Mouse (Mus musculus) liver, embryonic 15.5 days (tissue): ENCODE measurements at regions not wholly inside any gene's neighbourhood (a gene's known extent, or its start where the extent isn't known, plus 50 kb on each side); places are given as distances from the start of the nearest gene placed in this dataset.
"Not testable (repeated sequence)": the region's sequence is repeated elsewhere in the genome, so short reads cannot be mapped to it uniquely, and the experiment has no call there.

Experiments
- ATAC-seq: fragments of 200-750 bp; cut with Nextera tagmentation; 2 replicates; pipeline ENCODE4 v1.8.0; 2017; ENCODE audit warnings: moderate number of reproducible peaks, mild to moderate bottlenecking, moderate library complexity; ENCODE audit not compliant: insufficient read depth
- H3K27ac ChIP-seq: fragments of 300-500 bp; sonication (generic); replicated peaks from 2 replicates; pipeline ENCODE4 v1.5.1; 2015; ENCODE audit warnings: mild to moderate bottlenecking, inconsistent platforms
- H3K27me3 ChIP-seq: fragments of 300-500 bp; sonication (generic); 2 replicates; pipeline ENCODE4 v1.6.1; 2015; ENCODE audit warnings: mild to moderate bottlenecking, inconsistent platforms
- H3K36me3 ChIP-seq: fragments of 300-500 bp; sonication (generic); replicated peaks from 2 replicates; pipeline ENCODE4 v1.6.1; 2015; ENCODE audit warnings: moderate library complexity, mild to moderate bottlenecking, inconsistent platforms
- H3K4me1 ChIP-seq: fragments of 300-500 bp; sonication (generic); replicated peaks from 2 replicates; pipeline ENCODE4 v1.6.1; 2015; ENCODE audit warnings: inconsistent platforms
- H3K4me2 ChIP-seq: fragments of 300-500 bp; sonication (generic); 2 replicates; pipeline ENCODE4 v1.6.1; 2015; ENCODE audit warnings: moderate library complexity, mild to moderate bottlenecking, inconsistent platforms
- H3K4me3 ChIP-seq: fragments of 300-500 bp; sonication (generic); replicated peaks from 2 replicates; pipeline ENCODE4 v1.5.1; 2015; ENCODE audit warnings: mild to moderate bottlenecking, inconsistent platforms
- H3K9ac ChIP-seq: fragments of 300-500 bp; sonication (generic); 2 replicates; pipeline ENCODE4 v1.6.1; 2015; ENCODE audit warnings: moderate library complexity, mild to moderate bottlenecking, inconsistent platforms
- H3K9me3 ChIP-seq: fragments of 300-500 bp; sonication (generic); replicated peaks from 2 replicates; pipeline ENCODE4 v1.6.1; 2016; ENCODE audit warnings: inconsistent platforms
- WGBS: fragments of 180-500 bp; shearing (Covaris S2); methylation state at CpG from one replicate; pipeline ENCODE4 v1.1.7; 2015; ENCODE audit warnings: mixed read lengths; ENCODE audit not compliant: insufficient replicate concordance; 5-methylcytosine and 5-hydroxymethylcytosine counted together

DNA sequence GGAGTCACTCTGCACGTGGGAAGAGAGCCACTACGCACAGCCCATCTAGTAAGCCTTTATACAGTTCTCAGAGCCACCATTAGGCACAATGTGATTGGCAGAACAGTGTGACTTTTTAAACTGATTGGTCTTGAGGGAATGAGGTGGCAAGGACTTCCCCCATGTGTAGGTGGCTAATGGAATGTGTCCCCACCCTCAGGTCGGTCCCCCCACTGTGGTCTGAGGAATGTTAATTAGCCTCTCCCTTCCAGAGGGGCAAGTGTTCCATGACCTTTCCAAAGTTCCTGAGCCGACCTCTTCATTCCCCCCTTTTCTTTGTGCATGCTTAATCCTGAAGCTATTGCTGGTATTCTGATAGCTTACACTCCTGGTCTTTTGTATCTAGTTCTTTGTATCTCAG lies 87.2 kb upstream of the Dars start:
- H3K4me2 ChIP-seq = no peak overlapping the region
- peaks cover 4% of the 10 kb centered on the region; the same call in 1 of the 2 replicates for H3K4me1 ChIP-seq
- H3K36me3 ChIP-seq = no peaks in the 10 kb centered on the region
- no peak overlapping the region for H3K4me3 ChIP-seq
- no peak overlapping the region for H3K27ac ChIP-seq
- no peak overlapping the region for H3K9ac ChIP-seq
- H3K9me3 ChIP-seq = no peaks in the 10 kb centered on the region
- H3K27me3 ChIP-seq = no peaks in the 10 kb centered on the region
- 63% methylated on average over 4 of the region's 4 CpGs for WGBS
- ATAC-seq = no peak

DNA sequence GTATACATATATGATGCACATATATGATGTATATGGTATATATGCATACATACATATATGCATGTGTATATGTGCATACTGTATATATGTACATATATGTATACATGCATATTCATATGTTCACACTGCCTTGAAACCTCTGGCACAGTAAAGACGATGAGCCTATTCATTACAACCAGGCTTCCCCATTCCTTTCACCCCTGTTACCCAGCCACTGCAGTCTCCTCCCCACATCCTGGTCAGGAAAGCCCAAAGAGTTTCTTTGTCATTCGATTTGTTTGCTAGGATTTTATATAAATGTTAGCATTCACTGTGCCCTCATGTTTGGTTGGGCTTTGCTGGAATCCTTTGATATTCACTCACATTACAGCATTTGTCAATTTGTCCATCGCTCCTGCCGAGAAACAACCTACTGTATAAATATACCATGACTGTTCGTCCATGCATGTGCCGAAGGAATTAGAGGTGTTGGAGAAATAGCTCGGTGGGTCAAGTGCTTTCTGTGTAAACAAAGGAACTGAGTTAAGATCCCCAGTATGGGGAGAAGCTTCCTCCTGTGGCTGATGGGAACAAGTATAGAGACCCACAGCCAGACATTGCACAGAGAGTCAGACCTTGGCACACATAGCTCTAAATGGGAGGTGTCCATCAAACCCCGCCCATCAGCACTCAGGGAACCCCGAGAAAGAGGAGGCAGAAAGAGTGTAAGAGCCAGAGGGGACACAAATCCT lies 81.0 kb upstream of the Dars start:
- no peak for ATAC-seq
- Histone ChIP-seq H3K36me3 (no peaks in the 10 kb centered on the region), H3K27ac (no peak overlapping the region), H3K4me1 (no peaks in the 10 kb centered on the region), H3K4me2 (no peak overlapping the region), H3K9me3 (no peaks in the 10 kb centered on the region), H3K9ac (no peak overlapping the region), H3K4me3 (no peak overlapping the region), H3K27me3 (no peaks in the 10 kb centered on the region)
- 54% methylated on average over 9 of the region's 9 CpGs for WGBS

DNA sequence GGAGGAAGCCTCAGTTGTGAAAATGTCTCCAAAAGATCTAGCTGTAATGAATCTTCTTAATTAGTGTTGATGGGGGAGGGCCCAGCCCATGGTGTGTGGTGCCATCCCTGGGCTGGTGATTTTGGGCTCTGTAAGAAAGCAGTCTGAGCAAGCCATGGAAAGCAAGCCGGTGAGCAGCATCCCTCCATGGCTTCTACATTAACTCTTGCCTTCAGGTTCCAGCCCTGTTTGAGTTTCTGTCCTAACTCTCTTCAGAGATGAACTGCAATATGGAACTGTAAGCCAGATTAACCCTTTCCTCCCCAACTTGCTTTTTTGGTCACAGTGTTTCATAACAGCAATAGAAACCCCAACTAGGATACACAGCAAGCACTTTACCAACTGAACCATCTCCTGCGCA lies 75.1 kb upstream of the Dars start:
- ATAC-seq = no peak
- Histone ChIP-seq H3K9me3 (no peaks in the 10 kb centered on the region), H3K4me3 (no peak overlapping the region), H3K9ac (no peak overlapping the region), H3K27ac (no peak overlapping the region), H3K4me2 (no peak overlapping the region), H3K4me1 (no peaks in the 10 kb centered on the region), H3K36me3 (no peaks in the 10 kb centered on the region), H3K27me3 (no peaks in the 10 kb centered on the region)
- WGBS = 76% methylated on average over 2 of the region's 2 CpGs

DNA sequence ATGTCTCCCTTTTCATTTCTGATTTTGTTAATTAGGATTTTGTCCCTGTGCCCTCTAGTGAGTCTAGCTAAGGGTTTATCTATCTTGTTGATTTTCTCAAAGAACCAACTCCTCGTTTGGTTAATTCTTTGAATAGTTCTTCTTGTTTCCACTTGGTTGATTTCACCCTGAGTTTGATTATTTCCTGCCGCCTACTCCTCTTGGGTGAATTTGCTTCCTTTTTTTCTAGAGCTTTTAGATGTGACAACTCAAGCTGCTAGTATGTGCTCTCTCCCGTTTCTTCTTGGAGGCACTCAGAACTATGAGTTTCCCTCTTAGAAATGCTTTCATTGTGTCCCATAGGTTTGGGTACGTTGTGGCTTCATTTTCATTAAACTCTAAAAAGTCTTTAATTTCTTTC lies 70.0 kb upstream of the Dars start:
- not testable (repeated sequence) for H3K4me1 ChIP-seq, H3K9ac ChIP-seq, H3K4me3 ChIP-seq, H3K4me2 ChIP-seq, ATAC-seq, H3K27ac ChIP-seq, H3K9me3 ChIP-seq, H3K27me3 ChIP-seq, H3K36me3 ChIP-seq
- 36% methylated on average over 4 of the region's 4 CpGs for WGBS

DNA sequence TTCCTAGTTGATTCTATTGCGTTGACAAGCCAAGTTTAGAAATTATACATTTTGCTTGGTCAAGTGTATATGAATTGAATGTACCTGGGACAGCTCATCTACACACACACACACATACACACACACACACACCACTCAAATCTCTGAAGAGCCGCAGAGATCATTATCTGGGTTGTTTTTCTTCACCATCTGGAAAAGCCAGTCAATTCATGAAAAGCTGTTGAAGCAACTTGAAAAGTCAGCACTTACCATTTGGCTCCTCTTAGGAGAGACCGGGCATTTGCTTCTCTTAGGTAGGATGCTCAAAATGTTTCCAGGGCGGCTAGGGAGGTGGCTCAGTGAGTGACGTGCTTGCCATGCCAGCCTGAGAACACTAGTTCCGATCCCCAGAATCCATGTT lies 61.2 kb upstream of the Dars start:
- no peaks in the 10 kb centered on the region for H3K4me1 ChIP-seq
- no peaks in the 10 kb centered on the region for H3K9me3 ChIP-seq
- no peak overlapping the region for H3K4me3 ChIP-seq
- WGBS = 48% methylated on average over 6 of the region's 6 CpGs
- H3K27me3 ChIP-seq = no peaks in the 10 kb centered on the region
- H3K27ac ChIP-seq = no peak overlapping the region
- H3K9ac ChIP-seq = no peak overlapping the region
- H3K4me2 ChIP-seq = no peak overlapping the region
- ATAC-seq = no peak
- no peaks in the 10 kb centered on the region for H3K36me3 ChIP-seq

DNA sequence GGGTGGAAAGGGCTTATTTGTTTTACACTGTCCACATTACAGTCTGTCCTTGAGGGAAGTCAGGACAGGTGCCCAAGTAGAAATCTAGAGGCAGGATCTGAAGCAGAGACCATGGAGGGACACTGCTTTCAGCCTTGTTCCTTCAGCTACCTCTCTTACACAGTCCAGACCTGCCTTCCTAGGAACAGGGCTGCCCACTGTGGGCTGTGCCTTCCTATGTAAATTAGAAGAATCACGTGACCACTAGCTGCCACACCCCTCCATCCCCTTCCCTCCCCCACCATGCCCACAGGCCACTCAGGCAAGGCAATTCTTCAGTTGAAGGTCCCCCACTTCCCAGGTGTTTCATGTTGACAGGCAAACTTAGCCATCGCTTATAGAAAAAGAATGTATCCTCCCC lies 60.5 kb upstream of the Dars start:
- no peak overlapping the region for H3K4me2 ChIP-seq
- ATAC-seq = no peak
- H3K27me3 ChIP-seq = peaks cover 2% of the 10 kb centered on the region; the same call in 1 of the 2 replicates
- no peak overlapping the region for H3K4me3 ChIP-seq
- no peak overlapping the region for H3K9ac ChIP-seq
- no peaks in the 10 kb centered on the region for H3K36me3 ChIP-seq
- H3K4me1 ChIP-seq = no peaks in the 10 kb centered on the region
- H3K27ac ChIP-seq = no peak overlapping the region
- 31% methylated on average over 2 of the region's 2 CpGs for WGBS
- H3K9me3 ChIP-seq = no peaks in the 10 kb centered on the region

DNA sequence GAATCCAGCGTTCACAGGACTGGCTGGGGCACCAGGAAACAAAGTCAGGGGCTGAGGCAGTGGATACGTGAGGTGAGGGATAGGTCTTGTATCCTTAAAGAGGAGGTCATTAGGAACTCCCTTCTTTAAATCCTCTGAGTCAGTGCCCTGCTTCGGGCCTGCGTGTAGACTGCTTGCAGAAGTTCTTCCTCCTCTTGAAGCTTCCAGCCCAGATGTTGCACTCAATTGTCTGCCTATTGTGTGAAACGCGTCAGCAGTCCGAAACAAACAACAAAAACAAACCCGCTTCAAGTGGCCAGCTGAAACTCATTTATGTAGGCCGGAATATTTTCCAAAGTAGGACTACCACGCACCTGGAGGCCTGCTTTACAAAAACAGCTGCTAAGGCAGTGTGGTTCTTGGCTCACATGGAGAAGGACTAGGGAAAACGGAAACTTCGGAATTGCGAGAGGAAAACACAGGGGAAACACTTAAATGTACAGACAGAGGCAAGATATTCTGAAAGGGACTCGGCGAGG lies 55.6 kb upstream of the Dars start:
- Histone ChIP-seq H3K4me1 (no peaks in the 10 kb centered on the region; the same call in 1 of the 2 replicates), H3K27me3 (peaks cover 18% of the 10 kb centered on the region), H3K27ac (no peak overlapping the region), H3K9ac (no peak overlapping the region), H3K36me3 (no peaks in the 10 kb centered on the region), H3K4me3 (no peak overlapping the region), H3K4me2 (peak overlapping the region; percentile 33), H3K9me3 (no peaks in the 10 kb centered on the region)
- 38% methylated on average over 15 of the region's 15 CpGs for WGBS
- ATAC-seq = no peak

DNA sequence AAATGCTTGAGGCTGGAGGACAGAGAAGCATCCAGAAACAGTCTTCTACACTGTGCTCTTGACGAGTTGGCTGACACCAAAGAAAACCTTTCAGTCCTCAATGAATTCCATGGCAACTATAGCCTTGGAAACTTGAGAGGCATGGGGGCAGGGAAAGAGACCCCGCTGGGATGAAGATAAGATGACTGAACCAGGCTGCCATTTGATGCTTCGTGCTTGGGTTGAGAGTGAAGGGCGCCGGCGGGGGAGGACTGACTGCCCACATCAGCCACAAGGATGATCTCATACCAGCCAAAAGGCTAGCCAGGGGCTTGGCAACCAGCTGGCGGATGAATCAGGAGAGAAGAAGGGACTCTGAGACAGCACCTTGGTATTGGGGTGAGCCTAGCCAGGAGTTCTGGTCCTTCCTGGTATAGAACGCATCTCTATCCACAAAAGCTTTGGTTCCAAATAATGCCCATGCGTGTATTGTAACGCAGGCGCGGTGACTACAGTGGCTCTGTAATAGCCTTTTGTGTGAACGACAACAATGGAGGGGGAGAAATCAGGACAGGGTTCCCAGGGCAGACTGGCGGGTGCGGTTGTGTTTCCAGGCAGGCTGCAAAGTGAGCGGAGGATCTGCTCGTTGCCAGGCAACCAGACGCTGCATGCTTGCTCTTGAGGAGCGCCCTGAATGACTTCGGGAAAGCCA lies 55.0 kb upstream of the Dars start:
- H3K36me3 ChIP-seq = no peaks in the 10 kb centered on the region
- peaks cover 18% of the 10 kb centered on the region for H3K27me3 ChIP-seq
- 7% methylated on average over 20 of the region's 20 CpGs for WGBS
- no peak overlapping the region for H3K4me3 ChIP-seq
- no peak overlapping the region for H3K9ac ChIP-seq
- no peaks in the 10 kb centered on the region; the same call in 1 of the 2 replicates for H3K4me1 ChIP-seq
- no peak overlapping the region for H3K27ac ChIP-seq
- H3K9me3 ChIP-seq = no peaks in the 10 kb centered on the region
- H3K4me2 ChIP-seq = peak overlapping the region; percentile 33
- no peak for ATAC-seq

DNA sequence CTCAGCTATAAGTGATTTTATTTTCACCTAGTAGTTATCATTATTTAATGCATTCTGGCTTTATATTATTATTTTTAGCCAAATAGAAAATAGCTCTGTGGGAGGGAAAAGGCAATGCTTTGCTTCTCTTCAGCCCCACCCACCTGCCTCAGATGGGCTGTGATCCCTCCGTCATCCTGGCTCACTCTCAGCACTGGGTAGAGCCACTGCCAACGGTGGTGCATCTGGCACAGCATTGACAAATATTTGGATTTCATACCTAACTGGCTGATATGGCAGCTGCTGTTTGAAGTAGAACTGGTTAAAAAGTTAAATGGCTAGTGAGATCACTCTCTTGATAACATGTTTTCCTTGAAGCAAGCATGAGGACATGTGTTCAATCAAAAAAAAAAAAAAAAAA lies 53.6 kb upstream of the Dars start:
- Histone ChIP-seq H3K27me3 (peaks cover 18% of the 10 kb centered on the region), H3K27ac (no peak overlapping the region), H3K4me2 (no peak overlapping the region), H3K4me1 (no peaks in the 10 kb centered on the region; the same call in 1 of the 2 replicates), H3K36me3 (no peaks in the 10 kb centered on the region), H3K9me3 (no peaks in the 10 kb centered on the region), H3K4me3 (no peak overlapping the region), H3K9ac (no peak overlapping the region)
- 48% methylated on average over 2 of the region's 2 CpGs for WGBS
- no peak for ATAC-seq

DNA sequence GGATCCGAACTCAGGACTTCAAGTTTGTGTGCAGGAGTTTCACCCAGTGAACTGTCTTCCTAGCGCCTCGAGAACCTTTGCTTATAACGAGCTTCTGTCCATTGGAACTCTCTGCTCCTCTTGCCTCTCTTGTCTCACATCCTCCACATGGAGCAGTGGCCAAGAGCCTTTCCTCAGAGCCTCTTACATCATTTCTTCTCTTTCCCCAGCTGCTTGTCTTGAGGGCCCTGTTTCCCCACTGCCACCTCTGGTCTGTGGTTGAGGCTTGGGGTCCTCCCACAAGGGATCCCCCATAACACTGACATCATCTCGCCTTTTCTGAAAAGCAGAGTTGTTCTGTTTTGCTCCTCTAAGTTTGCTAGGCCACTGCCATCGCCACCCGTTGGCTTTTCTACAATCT lies 51.9 kb upstream of the Dars start:
- H3K36me3 ChIP-seq = no peaks in the 10 kb centered on the region
- H3K27ac ChIP-seq = no peak overlapping the region
- H3K9ac ChIP-seq = no peak overlapping the region
- no peak for ATAC-seq
- no peaks in the 10 kb centered on the region for H3K9me3 ChIP-seq
- peaks cover 18% of the 10 kb centered on the region for H3K27me3 ChIP-seq
- H3K4me3 ChIP-seq = no peak overlapping the region
- H3K4me2 ChIP-seq = no peak overlapping the region
- 62% methylated on average over 7 of the region's 7 CpGs for WGBS
- H3K4me1 ChIP-seq = no peaks in the 10 kb centered on the region; the same call in 1 of the 2 replicates
